Mouse (Mus musculus): ENCODE data around the gene Med13l. TPM values are rescaled to one million over a fixed set of nuclear protein-coding genes. Genes with fewer than 3 reads are reported as not detected.

Gene Med13l
- polyA plus RNA-seq, 1 experiment: 2.3 TPM

DNA sequence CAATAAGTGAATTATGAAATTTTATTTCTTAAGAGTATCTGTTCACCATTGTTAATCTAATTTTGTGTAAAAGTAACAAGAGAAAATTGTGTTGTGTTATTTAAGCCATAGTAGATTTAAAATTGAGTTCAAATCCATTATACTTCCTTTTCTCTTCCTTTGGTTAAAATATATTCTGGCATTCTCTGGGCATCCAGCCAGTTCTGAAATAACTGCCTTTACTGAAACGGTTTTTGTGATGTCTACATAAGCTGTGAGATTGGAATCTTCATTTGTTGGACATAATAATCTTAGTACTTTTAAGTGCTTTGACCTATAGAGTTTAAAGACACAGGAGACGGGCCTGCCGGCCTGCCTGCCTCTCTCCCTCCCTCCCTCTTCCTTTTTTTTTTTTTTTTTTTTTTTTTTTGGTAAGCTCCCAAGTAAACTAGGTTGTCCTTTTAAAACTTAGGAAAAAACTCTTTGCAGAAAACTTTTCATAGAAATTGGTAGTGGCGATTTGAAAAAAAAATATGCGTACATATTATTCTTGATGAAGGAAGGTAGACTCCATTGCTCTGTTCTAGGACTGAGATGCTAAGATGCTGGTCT lies 78.7 kb downstream of the Med13l start:
- peaks cover 42% of the 10 kb centered on the region for H3K36me3 ChIP-seq (ENCODE audit: control insufficient read depth)
- H3K4me1 ChIP-seq (ENCODE audit: control insufficient read depth): peaks cover 51% of the 10 kb centered on the region

DNA sequence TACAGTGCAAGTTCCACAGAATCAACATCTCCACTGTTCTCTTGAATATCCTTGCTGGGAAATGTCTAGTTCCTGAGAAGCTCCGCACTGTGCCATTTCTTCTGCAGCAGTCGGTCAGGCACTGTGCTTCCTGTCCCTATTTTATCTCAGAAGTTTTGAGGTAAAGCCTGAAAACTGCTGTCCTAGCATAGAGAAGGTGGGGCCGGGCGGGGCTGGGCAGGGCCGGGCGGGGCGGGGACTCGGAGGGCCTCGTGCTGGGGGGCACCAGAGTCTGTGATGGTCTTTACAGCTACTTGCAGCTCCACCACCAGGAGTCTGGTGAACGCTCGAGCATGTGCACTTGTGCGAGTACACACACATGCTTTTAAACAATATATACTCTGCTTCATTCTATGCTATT lies 83.6 kb downstream of the Med13l start:
- Histone ChIP-seq H3K4me3 (replicated peaks) (no peak overlapping the region), H3K4me1 (ENCODE audit: control insufficient read depth) (peaks cover 63% of the 10 kb centered on the region), H3K27me3 (ENCODE audit: control insufficient read depth) (no peaks in the 10 kb centered on the region), H3K36me3 (ENCODE audit: control insufficient read depth) (peaks cover 35% of the 10 kb centered on the region), H3K9me3 (ENCODE audit: control insufficient read depth, low read length) (no peaks in the 10 kb centered on the region)
- TF ChIP-seq TAL1 (IDR thresholded peaks at IDR 0.05; ENCODE audit: low read length) (no peak), GATA1 (IDR thresholded peaks at IDR 0.05; ENCODE audit: low read length) (no peak)

More for the DNA sequence above, 78.7 kb downstream of the Med13l start:
- TF ChIP-seq GATA1 (IDR thresholded peaks at IDR 0.05; ENCODE audit: low read length): no peak
- TF ChIP-seq TAL1 (IDR thresholded peaks at IDR 0.05; ENCODE audit: low read length): no peak
- Histone ChIP-seq H3K27me3 (ENCODE audit: control insufficient read depth) (no peaks in the 10 kb centered on the region), H3K4me3 (replicated peaks) (no peak overlapping the region), H3K9me3 (ENCODE audit: control insufficient read depth, low read length) (no peaks in the 10 kb centered on the region)

DNA sequence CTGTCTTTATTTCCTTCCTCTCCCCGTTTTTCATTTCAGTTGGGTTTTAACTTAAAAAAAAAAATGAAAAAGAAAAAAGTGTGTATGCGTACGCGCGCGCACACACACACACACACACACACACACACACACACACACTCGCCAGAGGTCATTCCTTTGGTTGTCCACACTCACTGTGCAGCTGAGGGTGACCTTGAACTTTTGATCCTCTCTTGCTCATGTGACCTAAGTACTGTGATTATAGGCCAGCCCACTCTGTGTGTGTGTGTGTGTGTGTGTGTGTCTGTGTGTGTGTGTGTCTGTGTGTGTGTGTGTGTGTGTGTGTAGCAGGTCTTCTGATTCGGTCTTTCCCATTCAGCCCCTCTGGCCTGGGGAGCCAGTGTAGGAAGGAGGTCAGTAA lies 84.0 kb downstream of the Med13l start:
- H3K9me3 ChIP-seq (ENCODE audit: control insufficient read depth, low read length): no peaks in the 10 kb centered on the region

DNA sequence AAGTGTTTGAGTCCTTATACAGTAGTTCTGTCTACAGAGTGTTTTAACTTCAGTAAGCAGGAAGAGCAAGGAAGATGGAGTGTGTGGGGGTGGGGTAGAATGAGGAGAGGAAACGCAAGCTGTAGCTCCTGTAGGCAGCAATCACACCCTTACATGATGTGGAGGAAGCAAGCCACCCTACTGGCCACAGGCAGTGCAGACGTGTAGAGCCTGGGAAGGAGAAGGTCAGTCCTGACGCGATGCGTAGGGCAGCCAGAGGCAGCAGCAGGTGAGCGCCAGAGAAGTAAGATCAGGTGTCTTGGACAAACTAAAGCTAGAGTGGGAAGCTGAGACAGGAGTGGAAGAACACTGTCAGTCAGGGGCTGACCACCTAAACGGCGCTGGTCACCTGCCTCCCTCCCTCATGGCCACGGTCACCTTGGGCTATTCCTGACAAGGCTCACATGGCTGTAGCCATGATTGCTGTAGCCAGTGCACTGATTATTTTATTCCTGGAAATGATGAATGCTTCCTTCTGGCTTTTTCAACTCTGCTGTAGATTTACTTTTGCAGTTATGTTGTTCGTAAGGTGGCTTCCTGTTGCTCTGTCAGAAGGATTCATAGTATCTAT lies 84.8 kb downstream of the Med13l start:
- peaks cover 40% of the 10 kb centered on the region for H3K36me3 ChIP-seq (ENCODE audit: control insufficient read depth)
- H3K4me3 ChIP-seq (replicated peaks): no peak overlapping the region
- H3K4me1 ChIP-seq (ENCODE audit: control insufficient read depth): peaks cover 63% of the 10 kb centered on the region
- TF ChIP-seq TAL1 (IDR thresholded peaks at IDR 0.05; ENCODE audit: low read length): no peak
- no peak for TF ChIP-seq GATA1 (IDR thresholded peaks at IDR 0.05; ENCODE audit: low read length)
- no peaks in the 10 kb centered on the region for H3K27me3 ChIP-seq (ENCODE audit: control insufficient read depth)
- H3K9me3 ChIP-seq (ENCODE audit: control insufficient read depth, low read length): no peaks in the 10 kb centered on the region

More for the DNA sequence above, 84.0 kb downstream of the Med13l start:
- H3K4me1 ChIP-seq (ENCODE audit: control insufficient read depth): peaks cover 63% of the 10 kb centered on the region
- no peak overlapping the region for H3K4me3 ChIP-seq (replicated peaks)
- TF ChIP-seq TAL1 (IDR thresholded peaks at IDR 0.05; ENCODE audit: low read length): no peak
- TF ChIP-seq GATA1 (IDR thresholded peaks at IDR 0.05; ENCODE audit: low read length): no peak
- peaks cover 38% of the 10 kb centered on the region for H3K36me3 ChIP-seq (ENCODE audit: control insufficient read depth)
- no peaks in the 10 kb centered on the region for H3K27me3 ChIP-seq (ENCODE audit: control insufficient read depth)

DNA sequence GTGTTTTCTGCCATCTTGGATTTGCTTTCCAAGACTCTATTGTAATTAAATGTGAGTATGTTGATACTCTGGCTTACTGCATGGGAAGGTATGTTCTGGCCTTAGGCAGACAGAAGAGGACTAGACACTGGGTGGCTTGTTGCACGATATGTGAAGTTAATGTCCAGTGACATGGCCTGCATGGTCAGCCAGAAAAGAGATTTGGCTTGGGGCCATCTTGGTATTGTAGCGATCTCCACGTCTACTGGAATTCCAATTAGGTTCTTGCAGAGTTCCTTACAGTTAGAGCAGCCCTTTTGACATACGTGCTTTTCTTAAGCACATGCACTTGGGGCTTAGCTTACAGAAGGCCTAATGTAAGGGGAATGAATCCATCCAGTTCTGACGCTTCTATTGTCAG lies 86.4 kb downstream of the Med13l start:
- TF ChIP-seq TAL1 (IDR thresholded peaks at IDR 0.05; ENCODE audit: low read length) (no peak), GATA1 (IDR thresholded peaks at IDR 0.05; ENCODE audit: low read length) (no peak)
- H3K9me3 ChIP-seq (ENCODE audit: control insufficient read depth, low read length): no peaks in the 10 kb centered on the region
- H3K36me3 ChIP-seq (ENCODE audit: control insufficient read depth): peaks cover 48% of the 10 kb centered on the region
- no peak overlapping the region for H3K4me3 ChIP-seq (replicated peaks)
- peaks cover 59% of the 10 kb centered on the region for H3K4me1 ChIP-seq (ENCODE audit: control insufficient read depth)
- H3K27me3 ChIP-seq (ENCODE audit: control insufficient read depth): no peaks in the 10 kb centered on the region

DNA sequence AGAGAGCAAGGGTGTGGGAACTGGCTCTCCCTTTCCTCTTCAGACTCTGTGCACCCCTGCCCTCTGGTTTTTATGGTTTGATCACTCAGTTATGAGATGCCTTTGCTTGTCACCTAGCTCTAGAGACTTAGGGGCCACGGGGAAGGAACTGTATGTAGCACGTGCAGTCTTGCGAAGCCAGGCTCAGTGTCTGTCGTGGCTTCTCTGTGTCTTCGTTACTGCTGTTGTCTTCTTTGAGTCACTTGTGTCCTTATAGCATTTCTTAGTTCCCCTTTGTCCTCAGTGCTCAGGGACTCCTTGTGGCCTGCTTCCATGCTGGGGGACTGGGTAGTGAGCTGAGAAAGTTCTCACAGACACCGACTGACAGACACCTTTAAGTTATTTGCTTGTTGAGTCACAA lies 86.9 kb downstream of the Med13l start:
- Histone ChIP-seq H3K27me3 (ENCODE audit: control insufficient read depth) (no peaks in the 10 kb centered on the region), H3K4me1 (ENCODE audit: control insufficient read depth) (peaks cover 61% of the 10 kb centered on the region), H3K4me3 (replicated peaks) (no peak overlapping the region), H3K36me3 (ENCODE audit: control insufficient read depth) (peaks cover 50% of the 10 kb centered on the region), H3K9me3 (ENCODE audit: control insufficient read depth, low read length) (no peaks in the 10 kb centered on the region)
- TF ChIP-seq TAL1 (IDR thresholded peaks at IDR 0.05; ENCODE audit: low read length): no peak
- TF ChIP-seq GATA1 (IDR thresholded peaks at IDR 0.05; ENCODE audit: low read length): no peak

DNA sequence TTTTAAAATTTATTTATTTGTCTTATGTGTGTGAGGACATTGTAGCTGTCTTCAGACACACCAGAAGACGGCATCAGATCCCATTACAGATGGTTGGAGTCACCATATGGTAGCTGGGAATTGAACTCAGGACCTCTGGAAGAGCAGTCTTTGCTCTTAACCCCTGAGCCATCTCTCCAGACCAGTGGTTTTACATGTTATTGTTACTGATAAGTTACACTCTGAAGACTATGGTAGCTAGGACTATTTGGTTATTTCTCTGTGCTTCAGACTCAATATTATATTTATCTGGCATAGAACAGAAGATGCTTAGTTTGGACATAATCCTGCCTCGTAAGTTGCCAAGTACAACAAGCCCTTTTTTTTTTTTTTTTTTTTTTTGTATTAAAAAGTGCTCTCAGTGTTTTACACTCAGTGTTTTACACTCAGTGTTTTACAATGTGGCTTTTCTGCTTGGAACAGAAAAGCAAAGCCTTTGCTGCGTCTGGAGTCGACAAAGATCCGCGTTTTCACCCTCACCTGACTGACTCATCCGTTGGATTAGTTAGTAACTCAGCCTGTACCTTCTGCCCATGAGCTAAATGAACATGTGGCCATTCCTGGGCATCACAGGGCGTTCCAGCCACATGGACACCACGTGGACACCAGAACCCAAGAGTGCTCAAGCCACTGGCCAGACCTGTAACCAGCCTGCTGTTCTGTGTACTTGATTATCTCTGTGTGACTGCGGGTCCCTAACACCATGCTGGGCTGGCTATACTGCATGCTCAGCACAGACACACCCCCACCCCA lies 88.9 kb downstream of the Med13l start:
- no peak overlapping the region for H3K4me3 ChIP-seq (replicated peaks)
- no peaks in the 10 kb centered on the region for H3K9me3 ChIP-seq (ENCODE audit: control insufficient read depth, low read length)
- peaks cover 53% of the 10 kb centered on the region for H3K4me1 ChIP-seq (ENCODE audit: control insufficient read depth)

DNA sequence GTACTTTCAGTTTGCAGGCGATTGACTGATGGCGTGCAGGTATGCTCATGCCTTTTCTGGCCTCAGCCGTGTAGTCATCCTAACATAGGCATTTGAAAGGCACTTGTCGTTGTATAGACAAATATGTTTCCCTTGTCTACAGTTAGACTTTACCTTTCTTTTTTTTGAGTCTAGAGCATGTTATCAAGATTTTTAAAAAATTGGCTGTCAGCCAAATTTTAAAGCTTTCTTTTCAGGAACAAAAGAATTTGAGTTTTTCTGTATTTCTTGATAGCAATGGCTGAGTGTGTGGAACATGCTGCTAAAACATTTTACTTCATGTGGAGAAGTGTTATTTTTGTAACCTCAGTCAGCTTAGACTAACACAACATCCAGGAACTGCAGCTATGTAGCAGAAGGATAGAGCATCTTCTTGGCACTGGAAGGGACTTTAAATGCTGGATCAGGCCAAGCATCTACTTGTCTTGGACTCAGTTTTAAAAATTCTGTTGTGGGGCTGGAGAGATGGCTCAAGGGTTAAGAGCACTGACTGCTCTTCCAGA lies 89.6 kb downstream of the Med13l start:
- Histone ChIP-seq H3K4me1 (ENCODE audit: control insufficient read depth) (peaks cover 52% of the 10 kb centered on the region), H3K36me3 (ENCODE audit: control insufficient read depth) (peaks cover 64% of the 10 kb centered on the region), H3K9me3 (ENCODE audit: control insufficient read depth, low read length) (no peaks in the 10 kb centered on the region), H3K4me3 (replicated peaks) (no peak overlapping the region), H3K27me3 (ENCODE audit: control insufficient read depth) (no peaks in the 10 kb centered on the region)
- TF ChIP-seq TAL1 (IDR thresholded peaks at IDR 0.05; ENCODE audit: low read length) (no peak), GATA1 (IDR thresholded peaks at IDR 0.05; ENCODE audit: low read length) (no peak)

More for the DNA sequence above, 88.9 kb downstream of the Med13l start:
- peaks cover 57% of the 10 kb centered on the region for H3K36me3 ChIP-seq (ENCODE audit: control insufficient read depth)
- H3K27me3 ChIP-seq (ENCODE audit: control insufficient read depth): no peaks in the 10 kb centered on the region
- TF ChIP-seq GATA1 (IDR thresholded peaks at IDR 0.05; ENCODE audit: low read length): no peak
- no peak for TF ChIP-seq TAL1 (IDR thresholded peaks at IDR 0.05; ENCODE audit: low read length)

DNA sequence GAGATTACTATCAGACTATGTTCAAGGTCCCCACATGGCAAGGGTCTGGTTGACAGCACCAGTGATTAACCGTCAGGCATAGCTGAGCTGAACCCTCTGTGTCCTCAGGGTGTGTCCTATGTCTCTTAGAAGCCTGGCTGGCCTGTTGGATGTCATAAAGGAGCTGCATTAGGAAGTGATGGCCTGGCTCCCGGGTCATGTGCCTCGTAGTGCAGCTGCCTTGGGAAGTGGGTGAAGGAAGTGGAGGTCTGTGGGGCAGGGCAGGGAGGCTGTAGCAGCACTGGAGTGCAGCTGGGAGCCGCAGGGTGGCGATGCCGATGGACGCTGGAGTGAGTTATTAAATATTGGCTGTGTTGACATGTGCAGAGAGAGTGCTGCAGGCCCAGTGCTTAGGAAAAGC lies 90.3 kb downstream of the Med13l start:
- H3K4me1 ChIP-seq (ENCODE audit: control insufficient read depth): peaks cover 47% of the 10 kb centered on the region

More for the DNA sequence above, 90.3 kb downstream of the Med13l start:
- Histone ChIP-seq H3K36me3 (ENCODE audit: control insufficient read depth) (peaks cover 66% of the 10 kb centered on the region), H3K4me3 (replicated peaks) (no peak overlapping the region), H3K9me3 (ENCODE audit: control insufficient read depth, low read length) (no peaks in the 10 kb centered on the region), H3K27me3 (ENCODE audit: control insufficient read depth) (no peaks in the 10 kb centered on the region)
- TF ChIP-seq GATA1 (IDR thresholded peaks at IDR 0.05; ENCODE audit: low read length) (no peak), TAL1 (IDR thresholded peaks at IDR 0.05; ENCODE audit: low read length) (no peak)

All from erythroblast, embryonic 14.5 days (primary cell).